Mouse (Mus musculus) brain, embryonic 14.5 days (tissue): ENCODE data around the gene Rnase4.

Source experiments
- CTCF ChIP-seq: fragments of 200-500 bp; IDR thresholded peaks from 2 replicates; pipeline ENCODE4 v1.5.1; 2012; ENCODE audit warnings: inconsistent platforms, mild to moderate bottlenecking, moderate library complexity, borderline replicate concordance; ENCODE audit not compliant: insufficient read depth, insufficient read length; ENCODE audit errors: extremely low read depth
- POLR2A ChIP-seq: fragments of 200-500 bp; IDR thresholded peaks from 2 replicates; pipeline ENCODE4 v1.6.1; 2012; ENCODE audit warnings: mild to moderate bottlenecking, inconsistent platforms, borderline replicate concordance; ENCODE audit not compliant: poor library complexity, insufficient read depth, insufficient read length, severe bottlenecking; ENCODE audit errors: extremely low read depth

GRCm38 (mm10) chr14:51129624-51129975 is 38.7 kb downstream of the Rnase4 start:
- TF ChIP-seq CTCF (no peak), POLR2A (no peak)
